Mouse (Mus musculus) cerebellum, adult 2 months (tissue): ENCODE measurements at regions not wholly inside any gene's neighbourhood (a gene's known extent, or its start where the extent isn't known, plus 50 kb on each side); places are given as distances from the start of the nearest gene placed in this dataset.

Experiments
- CTCF ChIP-seq: fragments of 200-500 bp; IDR thresholded peaks from 2 replicates; pipeline ENCODE4 v1.5.1; 2011; ENCODE audit warnings: low read depth, mild to moderate bottlenecking, control low read depth, low read length, moderate library complexity, borderline replicate concordance; ENCODE audit not compliant: insufficient read depth
- POLR2A ChIP-seq: fragments of 200-500 bp; IDR thresholded peaks from 2 replicates; pipeline ENCODE4 v1.6.1; 2011; ENCODE audit warnings: low read length, control low read depth, borderline replicate concordance; ENCODE audit not compliant: insufficient read depth

DNA sequence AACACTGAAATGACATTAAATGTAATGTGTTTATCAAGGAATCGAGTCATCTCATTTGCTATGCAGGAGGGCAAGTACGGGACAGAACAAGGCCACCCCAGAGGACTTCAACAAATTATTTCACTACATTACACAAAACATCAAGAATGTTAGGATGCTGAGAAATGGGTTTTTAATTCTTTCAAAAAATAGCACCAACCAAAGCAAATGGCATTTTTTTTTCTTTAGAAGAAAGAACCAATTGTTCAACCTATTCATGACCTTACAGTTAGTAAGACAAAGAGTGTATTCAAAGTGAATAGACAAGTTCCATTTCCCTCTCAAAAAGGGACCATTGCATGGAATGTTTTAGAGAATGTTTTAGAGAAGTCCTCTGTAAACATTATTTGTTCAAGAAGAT is 110.5 kb downstream of the Hdgfl1 start:
- TF ChIP-seq POLR2A (no peak), CTCF (no peak)
